Mouse (Mus musculus): ENCODE data around the gene Qsox1. TPM values are rescaled to one million over a fixed set of nuclear protein-coding genes. Genes with fewer than 3 reads are reported as not detected.

The Qsox1 gene
- polyA plus RNA-seq, 1 experiment from 2014 or later = 27.0 TPM

DNA sequence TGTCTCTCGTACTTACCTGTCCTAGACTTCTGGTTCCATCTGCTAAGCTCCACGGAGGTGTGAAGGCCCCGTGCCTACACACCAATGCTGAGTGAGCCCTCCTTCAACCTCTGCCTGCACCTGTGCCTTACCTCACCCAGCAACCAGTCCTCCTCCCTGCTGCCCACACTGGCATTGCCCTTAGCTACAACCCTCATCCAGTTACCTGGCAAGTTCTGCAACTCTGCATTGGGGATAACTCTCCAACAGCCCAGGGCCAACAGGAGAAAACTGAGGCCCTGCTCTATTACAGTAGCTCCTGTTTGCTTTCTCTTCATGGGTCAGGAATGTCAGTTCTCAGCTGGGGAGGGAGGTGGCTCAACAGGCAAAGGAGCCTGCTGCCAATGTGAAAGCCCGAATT, 14.7 kb downstream of the Qsox1 start:
- no peak overlapping the region for H3K4me2 ChIP-seq
- peaks cover 55% of the 10 kb centered on the region for H3K36me3 ChIP-seq
- H3K4me1 ChIP-seq (replicated peaks) = peaks cover 20% of the 10 kb centered on the region
- H3K9me3 ChIP-seq (replicated peaks) = no peaks in the 10 kb centered on the region
- no peak overlapping the region for H3K27ac ChIP-seq (ENCODE audit: poor library complexity, severe bottlenecking)
- 86% methylated on average over 4 of the region's 4 CpGs for WGBS
- no peak overlapping the region for H3K9ac ChIP-seq
- no peaks in the 10 kb centered on the region for H3K27me3 ChIP-seq (replicated peaks)
- H3K4me3 ChIP-seq = no peak overlapping the region
- ATAC-seq (ENCODE audit: insufficient number of reproducible peaks, low FRiP score) = no peak

DNA sequence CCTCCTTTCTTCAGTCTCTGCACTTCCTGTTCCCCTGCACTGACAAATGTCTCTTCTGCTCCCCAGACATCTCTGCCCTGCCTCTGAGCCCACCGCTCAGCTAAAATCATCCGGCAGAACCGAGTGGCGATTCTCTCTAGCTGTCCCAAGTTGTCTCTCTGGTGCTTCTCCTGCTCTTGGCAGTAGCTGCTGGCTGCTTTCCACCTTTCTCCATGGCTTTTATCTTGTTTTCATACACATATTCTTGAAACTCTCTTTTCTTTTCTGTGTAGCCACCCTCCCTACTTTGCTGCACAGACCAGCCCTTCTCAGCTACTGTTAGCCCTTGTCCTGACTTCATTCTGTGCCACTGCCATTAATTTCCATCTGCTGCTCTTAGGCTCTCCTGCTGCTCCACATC, 15.3 kb downstream of the Qsox1 start:
- Histone ChIP-seq H3K9ac (no peak overlapping the region), H3K36me3 (peaks cover 55% of the 10 kb centered on the region), H3K9me3 (replicated peaks) (no peaks in the 10 kb centered on the region), H3K4me1 (replicated peaks) (peaks cover 20% of the 10 kb centered on the region), H3K4me3 (no peak overlapping the region), H3K27ac (ENCODE audit: poor library complexity, severe bottlenecking) (no peak overlapping the region), H3K27me3 (replicated peaks) (no peaks in the 10 kb centered on the region), H3K4me2 (no peak overlapping the region)
- ATAC-seq (ENCODE audit: insufficient number of reproducible peaks, low FRiP score) = no peak
- 56% methylated on average over 4 of the region's 4 CpGs for WGBS

DNA sequence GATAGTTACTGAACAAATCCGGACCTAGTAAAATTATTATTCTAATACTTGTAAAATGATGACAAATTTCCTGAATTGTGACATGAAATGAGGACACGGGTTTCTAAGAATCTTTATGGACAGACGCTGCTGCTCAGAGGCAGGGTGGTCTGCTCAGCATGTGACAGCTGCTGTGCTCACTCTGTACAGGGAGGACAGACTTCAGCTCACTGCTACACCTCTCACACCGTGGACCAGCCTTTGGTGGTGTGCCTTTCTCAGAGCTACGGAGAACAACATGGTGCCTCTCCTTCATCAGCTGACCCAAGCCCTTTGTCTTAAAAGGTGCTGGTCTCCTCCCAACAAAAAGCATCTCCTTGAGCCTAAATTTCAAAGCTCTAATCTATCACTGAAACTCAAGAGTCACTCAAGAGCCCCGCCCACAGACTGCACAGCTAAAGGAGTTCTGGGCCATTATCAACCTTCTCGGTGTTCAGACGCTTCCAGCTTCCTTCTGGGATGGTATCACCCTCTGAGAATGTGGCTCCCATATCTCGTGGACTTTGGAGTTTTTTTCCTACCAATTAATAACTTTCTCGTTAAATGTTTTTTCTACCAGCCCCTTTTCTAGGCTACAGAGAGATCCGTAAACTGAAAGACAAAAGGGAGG, 15.8 kb downstream of the Qsox1 start:
- peaks cover 58% of the 10 kb centered on the region for H3K36me3 ChIP-seq
- H3K4me2 ChIP-seq = no peak overlapping the region
- peaks cover 20% of the 10 kb centered on the region for H3K4me1 ChIP-seq (replicated peaks)
- ATAC-seq (ENCODE audit: insufficient number of reproducible peaks, low FRiP score) = no peak
- H3K9me3 ChIP-seq (replicated peaks) = no peaks in the 10 kb centered on the region
- no peak overlapping the region for H3K4me3 ChIP-seq
- H3K27ac ChIP-seq (ENCODE audit: poor library complexity, severe bottlenecking) = no peak overlapping the region
- H3K9ac ChIP-seq = no peak overlapping the region
- no peaks in the 10 kb centered on the region for H3K27me3 ChIP-seq (replicated peaks)
- WGBS = 42% methylated on average over 11 of the region's 11 CpGs

DNA sequence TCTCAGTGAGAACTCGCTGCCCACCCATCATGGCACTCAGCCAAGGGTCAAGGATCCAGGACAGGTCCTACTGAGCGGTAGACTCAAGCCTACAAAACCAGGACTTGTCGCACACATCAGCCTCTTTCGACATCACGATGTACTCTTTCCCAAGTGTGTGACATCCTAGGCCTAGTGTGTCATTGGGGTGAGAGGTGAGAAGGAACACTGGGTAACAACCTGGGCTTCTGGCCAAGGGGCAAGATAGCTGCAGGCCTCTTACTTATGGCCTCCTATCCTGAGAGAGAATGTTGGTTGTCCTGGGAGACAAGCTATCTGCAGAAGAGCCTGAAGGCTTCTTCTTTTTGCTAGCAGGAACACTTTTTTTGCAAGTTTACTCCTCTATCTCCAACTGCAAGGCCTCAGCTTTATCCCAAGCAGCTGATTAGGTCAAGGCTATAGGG, 16.9 kb downstream of the Qsox1 start:
- Histone ChIP-seq H3K9ac (no peak overlapping the region), H3K9me3 (replicated peaks) (no peaks in the 10 kb centered on the region), H3K4me3 (no peak overlapping the region), H3K27ac (ENCODE audit: poor library complexity, severe bottlenecking) (no peak overlapping the region), H3K27me3 (replicated peaks) (no peaks in the 10 kb centered on the region), H3K36me3 (peaks cover 59% of the 10 kb centered on the region), H3K4me1 (replicated peaks) (peaks cover 20% of the 10 kb centered on the region), H3K4me2 (no peak overlapping the region)
- ATAC-seq (ENCODE audit: insufficient number of reproducible peaks, low FRiP score) = no peak
- WGBS = 78% methylated on average over 5 of the region's 5 CpGs

DNA sequence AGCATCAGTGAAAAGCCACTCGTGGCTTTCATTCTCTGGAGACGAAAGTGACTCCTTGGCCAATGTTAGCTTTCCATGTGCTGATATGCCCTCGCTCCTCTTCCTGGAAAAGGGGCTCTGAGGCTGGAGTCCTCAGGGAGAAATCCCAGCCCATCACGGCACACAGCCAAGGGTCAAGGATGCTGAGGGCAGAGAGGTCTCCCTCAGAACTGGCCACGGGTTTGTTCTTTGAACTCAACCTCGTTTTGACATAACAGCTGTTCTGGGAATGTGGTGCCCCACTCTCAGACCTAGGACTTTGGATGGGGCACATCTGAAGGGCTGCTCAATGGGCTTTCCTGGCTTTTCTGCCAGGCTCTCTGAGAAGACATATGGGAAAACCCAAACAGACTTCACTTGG, 17.8 kb downstream of the Qsox1 start:
- no peak overlapping the region for H3K27ac ChIP-seq (ENCODE audit: poor library complexity, severe bottlenecking)
- 84% methylated on average over 6 of the region's 6 CpGs for WGBS

DNA sequence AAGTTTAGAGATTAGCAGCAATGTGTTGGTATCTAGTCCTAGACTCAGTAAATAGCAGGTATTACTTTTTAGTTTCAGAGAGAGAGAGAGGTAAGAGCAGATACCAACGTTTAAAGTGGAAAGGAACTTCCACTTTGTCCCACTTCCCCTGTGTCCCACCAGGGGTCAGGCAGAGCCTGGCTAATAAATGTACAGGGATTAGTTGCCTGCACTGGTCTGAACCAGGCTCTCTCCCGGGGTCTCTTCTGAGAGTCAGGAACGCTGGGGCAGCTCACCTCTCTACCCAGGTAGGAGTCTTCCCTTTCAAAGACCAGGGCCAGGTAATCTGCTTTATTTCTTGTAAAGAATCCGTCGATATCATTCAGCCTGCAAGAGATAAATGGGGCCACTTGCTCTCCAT, 20.8 kb downstream of the Qsox1 start:
- WGBS = 52% methylated on average over 5 of the region's 5 CpGs
- Histone ChIP-seq H3K4me1 (replicated peaks) (peaks cover 8% of the 10 kb centered on the region), H3K27me3 (replicated peaks) (no peaks in the 10 kb centered on the region), H3K27ac (ENCODE audit: poor library complexity, severe bottlenecking) (no peak overlapping the region), H3K36me3 (peaks cover 79% of the 10 kb centered on the region), H3K4me2 (no peak overlapping the region), H3K9me3 (replicated peaks) (no peaks in the 10 kb centered on the region), H3K9ac (no peak overlapping the region), H3K4me3 (no peak overlapping the region)
- ATAC-seq (ENCODE audit: insufficient number of reproducible peaks, low FRiP score) = no peak

More for the DNA sequence above, 17.8 kb downstream of the Qsox1 start:
- ATAC-seq (ENCODE audit: insufficient number of reproducible peaks, low FRiP score) = no peak
- Histone ChIP-seq H3K9me3 (replicated peaks) (no peaks in the 10 kb centered on the region), H3K9ac (no peak overlapping the region), H3K4me1 (replicated peaks) (peaks cover 20% of the 10 kb centered on the region), H3K36me3 (peaks cover 63% of the 10 kb centered on the region), H3K4me2 (no peak overlapping the region), H3K27me3 (replicated peaks) (no peaks in the 10 kb centered on the region), H3K4me3 (no peak overlapping the region)

DNA sequence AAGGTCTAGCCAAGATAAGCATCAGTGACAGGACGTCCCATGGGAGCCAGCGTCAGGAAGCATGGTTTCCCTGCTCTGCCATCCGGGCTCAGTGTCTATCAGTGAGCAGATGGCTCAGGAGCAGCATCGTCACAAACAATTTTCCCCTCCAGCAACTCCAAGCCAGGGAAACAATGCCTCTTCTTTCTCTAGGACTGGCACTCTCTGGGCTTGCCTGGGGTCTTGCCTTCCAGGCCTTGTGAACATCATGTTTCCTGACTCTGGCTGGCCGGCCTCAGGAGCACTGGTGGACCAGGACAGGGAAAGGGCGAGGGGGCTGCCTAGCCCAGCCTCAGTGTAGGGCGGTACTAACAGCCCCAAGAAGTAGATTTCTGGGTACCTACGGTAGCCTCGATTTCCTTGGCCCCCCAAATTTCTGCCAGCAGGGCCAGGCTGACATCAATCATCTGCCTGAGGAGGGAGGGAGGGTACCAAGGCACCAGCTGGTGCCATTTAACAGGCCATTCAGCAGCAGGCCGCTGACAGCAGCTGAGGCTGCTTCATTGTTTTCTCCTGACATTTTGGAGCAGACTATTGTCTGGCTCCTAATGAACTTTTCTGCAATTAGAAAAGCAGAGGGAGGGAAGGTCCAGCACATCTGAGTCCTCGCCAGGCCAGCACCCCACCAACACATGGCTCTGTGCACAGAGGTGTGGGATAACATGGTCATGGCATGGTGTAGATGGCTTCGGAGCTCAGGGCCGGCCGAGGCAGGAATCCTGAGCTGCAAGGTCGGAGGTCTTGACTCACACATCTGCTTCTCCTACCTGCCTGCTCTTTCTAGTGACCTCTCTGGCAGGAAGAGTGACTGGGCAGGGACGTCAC, 22.3 kb downstream of the Qsox1 start:
- Histone ChIP-seq H3K4me3 (no peak overlapping the region), H3K27ac (ENCODE audit: poor library complexity, severe bottlenecking) (no peak overlapping the region), H3K27me3 (replicated peaks) (no peaks in the 10 kb centered on the region), H3K9ac (no peak overlapping the region), H3K9me3 (replicated peaks) (no peaks in the 10 kb centered on the region), H3K36me3 (peaks cover 91% of the 10 kb centered on the region), H3K4me2 (no peak overlapping the region), H3K4me1 (replicated peaks) (no peaks in the 10 kb centered on the region)
- WGBS = 73% methylated on average over 16 of the region's 16 CpGs
- ATAC-seq (ENCODE audit: insufficient number of reproducible peaks, low FRiP score) = no peak

DNA sequence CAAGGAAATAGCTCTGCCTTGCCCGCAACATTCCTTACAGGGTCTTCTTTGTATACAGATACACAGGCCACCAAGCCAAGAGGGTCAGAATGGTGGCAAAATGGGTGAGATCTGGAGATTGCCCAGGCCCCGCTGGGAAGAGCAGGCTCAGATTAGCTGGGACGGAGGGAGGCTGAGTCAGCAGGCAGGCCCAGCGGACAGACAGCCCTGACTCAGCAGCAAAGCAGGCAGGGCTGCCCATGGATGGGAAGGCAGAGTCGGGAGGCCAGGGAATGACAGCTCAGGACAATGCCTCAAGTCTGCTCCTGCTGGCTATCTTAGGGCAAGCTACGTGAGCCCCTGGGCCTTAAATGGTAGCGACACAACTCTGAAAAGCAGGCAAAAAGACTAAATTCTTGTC, 26.8 kb downstream of the Qsox1 start:
- Histone ChIP-seq H3K36me3 (peaks cover 75% of the 10 kb centered on the region), H3K27me3 (replicated peaks) (no peaks in the 10 kb centered on the region), H3K4me1 (replicated peaks) (peaks cover 11% of the 10 kb centered on the region), H3K9me3 (replicated peaks) (no peaks in the 10 kb centered on the region), H3K27ac (ENCODE audit: poor library complexity, severe bottlenecking) (no peak overlapping the region), H3K4me3 (no peak overlapping the region), H3K4me2 (no peak overlapping the region), H3K9ac (no peak overlapping the region)
- no peak for ATAC-seq (ENCODE audit: insufficient number of reproducible peaks, low FRiP score)
- 49% methylated on average over 7 of the region's 7 CpGs for WGBS

DNA sequence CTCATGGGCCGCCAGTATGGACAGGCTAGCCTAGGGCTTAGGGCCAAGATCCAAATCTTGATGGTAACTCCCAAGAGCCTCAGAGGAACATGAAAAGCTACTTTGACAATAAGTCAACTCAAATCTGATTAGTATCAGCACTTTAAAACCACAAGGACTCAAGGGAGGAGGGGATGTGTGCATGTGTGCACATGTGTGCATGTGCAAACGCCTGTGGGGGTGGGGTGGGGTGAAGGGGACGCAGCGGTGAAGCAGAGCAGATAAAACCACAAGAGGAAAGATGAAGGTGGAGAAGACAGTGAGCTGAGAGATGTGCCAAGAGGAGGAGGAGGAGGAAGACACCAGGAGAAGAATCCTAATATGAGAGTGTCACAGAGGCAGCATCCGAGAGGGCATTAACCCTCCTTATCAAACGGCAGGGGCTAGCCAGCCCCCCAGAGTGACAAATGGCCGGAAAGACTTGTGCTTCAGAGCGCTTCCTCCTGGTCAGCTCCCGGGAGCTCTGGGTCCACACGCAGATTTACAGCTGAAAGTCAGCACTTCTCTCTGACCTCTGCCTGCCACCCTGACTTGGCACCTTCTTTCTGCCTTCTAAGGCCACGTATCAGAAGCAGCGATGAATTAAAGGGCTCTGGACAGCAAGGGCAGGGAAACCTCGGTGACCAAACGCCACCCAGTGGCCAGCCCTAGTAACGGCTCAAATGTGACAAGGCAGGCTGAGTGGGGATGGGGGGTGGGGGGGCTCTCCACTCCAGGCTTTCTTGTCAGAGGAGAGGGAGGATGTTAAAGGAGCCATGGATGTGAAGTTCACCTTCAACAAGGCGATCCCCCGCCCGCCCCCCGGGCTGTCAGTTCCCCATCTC, 28.1 kb downstream of the Qsox1 start:
- Histone ChIP-seq H3K36me3 (peaks cover 75% of the 10 kb centered on the region), H3K9me3 (replicated peaks) (no peaks in the 10 kb centered on the region), H3K27me3 (replicated peaks) (no peaks in the 10 kb centered on the region), H3K4me2 (peak overlapping the region; percentile 49), H3K27ac (ENCODE audit: poor library complexity, severe bottlenecking) (no peak overlapping the region), H3K4me3 (no peak overlapping the region), H3K9ac (no peak overlapping the region), H3K4me1 (replicated peaks) (peaks cover 11% of the 10 kb centered on the region)
- no peak; the same call in 1 of the 2 replicates for ATAC-seq (ENCODE audit: insufficient number of reproducible peaks, low FRiP score)
- WGBS = 20% methylated on average over 19 of the region's 19 CpGs

DNA sequence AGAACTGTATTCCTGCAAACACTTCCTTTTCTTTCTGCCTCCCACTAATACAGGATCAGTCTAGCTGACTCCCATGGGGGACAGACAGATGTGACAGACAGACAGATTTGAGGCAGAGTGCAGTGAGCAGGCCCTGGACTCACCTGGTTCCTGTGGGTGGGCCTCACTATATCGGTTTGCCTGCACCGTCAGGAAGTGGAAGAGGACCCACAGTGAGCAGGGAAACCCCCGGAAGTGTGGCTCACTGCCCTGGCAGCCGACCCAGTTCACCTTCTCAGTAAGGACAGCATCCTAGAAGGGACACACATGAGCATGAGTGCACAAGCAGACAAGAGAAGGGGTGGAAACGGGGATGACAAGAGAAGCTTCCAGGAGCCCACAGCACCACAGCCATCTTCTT, 30.3 kb downstream of the Qsox1 start:
- 67% methylated on average over 5 of the region's 5 CpGs for WGBS
- ATAC-seq (ENCODE audit: insufficient number of reproducible peaks, low FRiP score) = no peak
- peaks cover 70% of the 10 kb centered on the region for H3K36me3 ChIP-seq

More for the DNA sequence above, 30.3 kb downstream of the Qsox1 start:
- Histone ChIP-seq H3K27me3 (replicated peaks) (no peaks in the 10 kb centered on the region), H3K4me1 (replicated peaks) (peaks cover 11% of the 10 kb centered on the region), H3K4me3 (no peak overlapping the region), H3K27ac (ENCODE audit: poor library complexity, severe bottlenecking) (no peak overlapping the region), H3K4me2 (no peak overlapping the region), H3K9ac (no peak overlapping the region), H3K9me3 (replicated peaks) (no peaks in the 10 kb centered on the region)

Measured in heart, embryonic 12.5 days (tissue).